Mouse (Mus musculus): ENCODE data around the gene Cdhr2.

The Cdhr2 gene

DNA sequence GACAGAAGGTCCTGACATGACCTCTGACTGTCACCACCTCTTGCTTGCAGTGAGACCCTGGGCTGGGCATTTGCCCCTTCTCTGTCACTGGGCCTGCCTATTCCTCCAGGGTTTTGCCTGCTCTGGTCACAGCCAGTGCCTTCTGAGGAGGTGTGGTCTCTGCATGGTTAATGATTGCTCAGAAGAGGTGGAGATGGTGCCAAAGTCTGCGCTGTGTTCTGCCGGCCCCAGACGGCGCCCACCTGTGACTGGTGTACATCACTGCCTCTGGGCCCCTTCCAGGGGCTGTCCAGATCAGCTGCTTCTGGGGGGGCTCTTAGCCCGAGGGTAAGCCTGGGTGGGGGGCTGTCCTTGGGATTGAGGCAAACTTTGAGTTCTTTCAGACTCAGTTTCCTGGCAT is at the start of gene Cdhr2:
Cdhr2 (plus strand) TSS at position 219 of the 400 bp plus-strand sequence.
- DNase-seq (ENCODE audit: low read depth, low spot score), result no peak

DNA sequence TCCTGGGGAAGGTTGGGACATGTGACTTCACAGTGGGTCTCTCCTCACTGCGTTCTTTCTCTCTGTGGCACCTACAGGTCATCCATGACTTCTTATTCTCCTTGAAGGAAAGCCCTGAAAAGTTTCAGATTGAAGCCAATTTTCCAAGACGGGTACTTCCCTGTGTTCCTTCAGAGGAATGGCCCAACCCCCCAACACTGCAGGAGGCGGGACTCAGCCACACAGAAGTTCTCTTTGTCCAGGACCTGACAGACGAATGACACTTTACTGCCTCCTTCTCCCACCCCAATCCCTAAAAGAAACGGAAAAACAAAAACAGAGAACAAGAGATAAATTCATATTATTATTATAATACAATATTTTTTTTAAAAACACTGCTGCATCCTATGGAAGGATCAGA is 40.4 kb upstream of the Cdhr2 start:
- no peak for DNase-seq (ENCODE audit: low read depth, low spot score)

DNA sequence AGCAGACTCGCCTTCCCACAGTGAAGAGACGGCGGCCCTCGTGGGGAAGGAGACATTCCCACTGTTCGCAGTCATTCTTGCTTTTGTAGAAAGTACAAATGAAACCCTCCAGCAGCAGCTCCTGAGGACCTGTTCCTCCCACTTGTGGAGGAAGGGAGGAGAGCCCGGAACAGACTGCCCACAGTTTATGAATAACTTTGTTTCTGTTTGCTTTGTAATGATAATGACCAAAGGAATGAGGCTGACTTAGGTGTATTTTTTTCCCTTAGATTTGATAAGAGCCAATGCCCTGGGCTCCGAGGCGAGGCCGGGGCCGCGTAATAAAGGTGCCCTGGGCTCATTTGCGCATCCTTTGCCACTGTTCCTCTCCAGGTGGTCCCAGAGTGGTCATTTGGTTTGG is 39.9 kb upstream of the Cdhr2 start:
- DNase-seq (ENCODE audit: low read depth, low spot score), result no peak

DNA sequence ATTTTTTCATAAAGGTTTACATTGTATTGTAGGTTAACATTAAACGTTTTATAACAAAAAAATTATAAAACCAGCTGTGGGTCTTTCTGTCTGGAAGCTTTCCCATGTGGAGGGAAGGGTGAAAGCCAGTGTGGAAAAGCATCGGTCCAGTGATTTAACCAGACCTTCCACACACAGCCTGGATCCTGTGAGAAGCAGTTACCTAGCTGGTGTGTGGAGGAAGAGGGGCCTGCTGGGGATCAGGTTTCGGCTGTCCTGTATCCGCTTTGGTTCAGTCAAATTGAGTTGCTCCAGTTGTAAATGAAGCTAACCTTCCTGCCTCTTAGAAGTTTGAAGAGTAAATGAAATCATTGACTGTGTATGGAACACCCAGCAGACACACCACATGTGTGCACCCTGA is 37.3 kb upstream of the Cdhr2 start:
- DNase-seq (ENCODE audit: low read depth, low spot score), result no peak

DNA sequence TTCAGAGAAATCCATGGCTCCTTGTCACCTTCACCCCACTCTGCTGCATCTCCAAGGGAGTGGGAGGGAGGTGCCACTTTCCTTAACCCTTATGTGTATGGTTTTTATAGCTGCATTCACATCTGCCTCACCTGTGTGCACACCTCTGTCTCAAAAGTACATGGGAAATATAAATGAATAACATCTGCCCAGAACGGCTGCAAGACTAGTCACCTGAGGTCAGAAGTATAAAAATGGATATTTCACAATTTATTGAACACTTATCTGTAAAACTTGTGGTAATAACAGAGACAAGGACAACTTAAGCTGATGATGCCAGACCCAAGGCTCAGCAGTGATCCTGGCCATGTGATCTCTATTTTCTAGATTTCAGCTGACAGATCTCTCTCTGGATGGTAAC is 36.8 kb upstream of the Cdhr2 start:
- DNase-seq (ENCODE audit: low read depth, low spot score), result no peak

DNA sequence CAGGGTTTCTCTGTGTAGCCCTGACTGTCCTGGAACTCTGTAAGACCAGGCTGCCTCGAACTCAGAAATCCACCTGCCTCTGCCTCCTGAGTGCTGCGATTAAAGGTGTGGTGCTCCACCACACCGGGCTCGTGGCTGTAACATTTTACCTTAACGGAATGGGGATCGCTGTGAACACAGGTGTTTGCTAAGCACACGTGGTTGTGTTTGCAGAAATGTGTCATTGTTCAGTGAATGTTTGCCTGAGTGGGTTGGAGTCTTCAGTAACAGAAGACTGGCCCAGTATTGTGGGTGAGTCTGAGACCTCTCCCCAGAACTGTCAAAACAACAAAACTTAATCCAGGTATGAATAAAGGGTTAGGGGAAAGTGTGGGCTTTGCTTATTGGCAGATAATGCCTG is 36.2 kb upstream of the Cdhr2 start:
- DNase-seq (ENCODE audit: low read depth, low spot score), result no peak

DNA sequence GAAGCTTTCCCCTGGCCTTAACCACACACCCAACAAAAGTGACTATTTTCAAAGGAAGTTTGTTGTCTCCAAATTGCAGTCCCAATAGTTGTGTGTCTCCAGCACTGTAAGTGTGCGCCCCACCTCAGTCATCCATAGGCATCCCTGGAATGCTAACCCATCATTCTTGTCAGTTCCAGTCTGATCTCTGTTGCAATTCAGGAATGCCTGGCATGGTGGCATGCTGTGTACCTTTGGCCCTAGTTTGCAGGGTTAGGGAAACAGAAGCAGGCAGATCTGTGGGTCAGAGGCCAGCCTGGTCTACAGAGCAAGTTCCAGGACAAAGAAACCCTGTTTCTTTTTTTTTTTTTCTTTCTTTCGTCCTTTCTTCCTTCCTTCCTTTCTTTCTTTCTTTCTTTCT is 30.8 kb upstream of the Cdhr2 start:
- DNase-seq (ENCODE audit: low read depth, low spot score), result peak; percentile 75

DNA sequence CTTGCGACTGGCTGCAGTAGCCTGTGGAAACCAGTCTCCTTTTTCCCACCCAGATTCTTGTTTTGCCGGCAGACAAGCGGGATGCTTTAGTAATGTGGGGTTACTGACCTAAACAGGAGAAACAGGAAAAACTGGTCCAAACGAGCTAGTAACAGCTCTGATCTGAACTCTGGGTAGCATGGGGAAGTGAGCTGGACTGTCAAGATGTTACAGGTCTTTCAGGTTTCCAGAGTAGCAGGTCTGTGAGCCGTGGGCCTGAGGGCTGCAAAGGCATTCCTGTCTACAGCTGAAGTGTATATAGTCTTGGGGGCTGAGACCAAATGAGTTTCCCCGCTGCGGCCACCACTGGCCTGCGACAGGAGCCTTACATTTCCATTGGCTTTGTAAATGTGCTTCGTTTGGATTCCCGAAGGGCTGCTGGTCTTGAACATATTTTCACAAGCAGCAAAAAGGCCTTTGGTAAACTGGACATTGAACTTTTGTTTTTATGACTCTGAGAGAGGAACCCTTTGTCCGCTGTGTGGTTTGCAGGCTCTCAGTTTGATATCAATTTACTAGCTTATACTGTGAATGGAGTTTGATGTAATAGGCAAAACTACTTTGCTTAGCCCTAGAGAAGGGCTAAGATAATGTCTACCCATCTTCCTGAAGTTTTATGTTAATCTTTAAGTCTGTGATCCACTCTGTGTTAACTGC is 25.2 kb upstream of the Cdhr2 start:
- no peak for DNase-seq (ENCODE audit: low read depth, low spot score)

DNA sequence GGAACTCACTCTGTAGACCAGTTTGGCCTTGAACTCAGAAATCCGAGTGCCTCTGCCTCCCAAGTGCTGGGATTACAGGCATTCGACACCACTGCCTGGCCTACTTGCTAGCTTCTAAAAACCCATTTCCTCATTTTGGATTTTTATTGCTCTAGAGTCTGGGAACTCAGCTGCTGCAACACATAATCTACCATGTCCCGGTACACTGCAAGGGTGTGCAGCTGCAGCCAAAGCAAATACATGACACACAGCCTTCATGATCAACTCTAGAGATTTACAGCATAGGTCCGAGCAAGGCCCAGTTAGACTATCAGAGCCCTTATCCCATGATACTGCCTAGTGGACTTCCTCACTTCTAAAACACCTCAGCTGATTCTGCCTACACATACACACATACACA is 23.0 kb upstream of the Cdhr2 start:
- DNase-seq (ENCODE audit: low read depth, low spot score), result no peak

DNA sequence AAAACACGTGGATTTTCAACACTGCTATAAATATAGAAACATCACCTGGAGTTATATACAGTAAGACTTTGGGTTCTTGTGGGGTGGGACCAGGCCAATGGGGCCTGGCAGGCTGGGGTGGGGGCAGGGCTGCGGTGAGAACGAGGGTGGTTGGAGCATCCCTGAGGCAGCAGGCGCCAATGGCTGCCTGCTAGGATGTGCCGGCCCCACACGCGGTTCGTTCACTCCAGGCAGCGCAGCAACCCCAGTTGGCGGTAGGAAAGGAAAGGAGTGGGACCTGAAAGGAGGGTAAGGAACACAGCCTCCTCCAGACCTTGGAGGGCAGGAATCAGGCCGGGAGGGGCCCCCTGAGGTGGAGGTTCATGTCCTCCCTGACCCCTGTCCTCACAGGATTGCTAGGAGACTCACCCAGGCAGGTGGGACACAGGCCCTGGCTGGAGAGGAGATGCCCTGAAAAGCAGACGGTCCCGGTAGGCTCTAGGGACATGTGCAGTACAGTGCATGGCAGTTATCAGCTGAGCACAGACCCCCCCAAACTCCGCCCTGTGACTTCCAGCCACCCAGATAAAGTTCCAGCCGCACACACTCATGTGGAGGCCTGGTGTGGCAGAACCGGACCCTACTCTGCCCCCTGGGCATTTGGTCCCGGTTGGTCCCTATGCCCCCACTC is 20.9 kb upstream of the Cdhr2 start:
- DNase-seq (ENCODE audit: low read depth, low spot score), result no peak

DNA sequence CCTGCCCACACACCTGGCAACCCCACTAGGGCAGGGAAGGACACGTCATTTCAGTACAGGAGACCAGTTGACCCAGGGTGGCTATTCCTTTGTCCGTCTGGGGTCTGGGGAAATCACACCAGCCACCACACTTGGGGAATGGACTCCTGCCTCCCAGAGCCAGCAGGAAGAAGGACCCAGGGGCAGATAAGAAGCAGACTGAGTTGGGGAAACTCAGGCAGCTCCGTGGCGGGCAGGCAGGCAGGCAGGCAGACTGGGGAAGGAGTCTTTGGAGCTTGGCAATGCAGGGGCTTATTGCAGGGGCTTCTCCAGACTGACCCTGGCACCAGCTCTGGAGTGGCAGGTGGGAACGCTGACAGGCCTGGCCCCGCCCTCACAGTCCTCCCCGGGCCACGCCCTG is 20.0 kb upstream of the Cdhr2 start:
- DNase-seq (ENCODE audit: low read depth, low spot score), result no peak

DNA sequence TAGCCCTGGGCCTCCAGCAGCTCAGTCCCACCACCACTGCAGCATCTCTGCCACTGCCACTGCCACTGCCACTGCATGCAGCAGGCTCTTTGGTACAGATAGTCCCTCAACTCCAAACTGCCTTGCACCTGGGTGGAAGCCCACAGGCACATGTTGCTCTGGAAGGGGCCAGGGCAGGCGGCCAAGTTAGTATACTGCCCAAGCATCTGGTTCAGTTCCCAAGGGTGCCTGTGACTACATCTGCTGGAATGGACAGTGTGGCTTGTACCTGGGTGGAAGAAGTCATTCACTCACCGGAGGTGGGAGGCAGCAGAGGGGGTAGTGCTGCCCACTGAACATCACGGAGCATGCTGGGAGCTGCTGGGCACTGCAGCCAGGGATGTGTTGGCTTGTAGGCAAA is 18.0 kb upstream of the Cdhr2 start:
- DNase-seq (ENCODE audit: low read depth, low spot score), result no peak

DNA sequence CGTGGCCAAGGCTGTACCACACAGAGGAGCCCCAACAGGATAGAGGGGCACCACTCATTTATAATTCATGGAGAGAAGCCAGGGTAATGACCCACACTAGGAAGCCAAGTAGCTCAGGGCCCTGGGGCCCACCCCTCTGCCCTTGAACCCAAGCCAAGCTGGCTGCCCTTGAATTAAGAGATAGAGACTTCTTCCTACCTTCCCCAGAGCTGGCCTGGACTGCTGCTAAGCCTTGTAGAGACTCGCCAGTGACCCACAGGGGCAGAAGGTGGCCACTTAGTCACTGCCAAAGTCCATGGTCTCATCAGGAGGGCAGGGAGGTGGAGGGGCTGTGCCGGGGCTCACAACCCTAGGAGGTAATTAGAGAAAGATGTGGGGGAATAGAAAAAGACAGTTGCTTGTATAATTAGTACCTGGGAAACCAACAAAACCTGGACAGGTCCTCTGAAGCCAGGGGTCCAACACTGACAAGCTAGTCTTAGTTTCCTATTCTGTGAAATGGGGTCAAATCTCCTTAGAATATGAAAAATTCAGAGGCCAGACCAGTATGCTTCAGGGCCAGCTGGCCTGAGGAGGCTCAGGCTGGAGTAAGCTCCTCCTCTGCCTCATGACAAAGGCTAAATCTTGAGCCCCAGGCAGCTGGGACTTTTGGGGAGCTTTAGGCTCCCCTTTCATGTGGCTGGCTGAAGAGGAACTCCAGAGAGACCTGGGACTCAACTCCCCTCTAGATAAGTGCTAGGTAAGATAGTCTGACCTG is 16.9 kb upstream of the Cdhr2 start:
- DNase-seq (ENCODE audit: low read depth, low spot score), result no peak

DNA sequence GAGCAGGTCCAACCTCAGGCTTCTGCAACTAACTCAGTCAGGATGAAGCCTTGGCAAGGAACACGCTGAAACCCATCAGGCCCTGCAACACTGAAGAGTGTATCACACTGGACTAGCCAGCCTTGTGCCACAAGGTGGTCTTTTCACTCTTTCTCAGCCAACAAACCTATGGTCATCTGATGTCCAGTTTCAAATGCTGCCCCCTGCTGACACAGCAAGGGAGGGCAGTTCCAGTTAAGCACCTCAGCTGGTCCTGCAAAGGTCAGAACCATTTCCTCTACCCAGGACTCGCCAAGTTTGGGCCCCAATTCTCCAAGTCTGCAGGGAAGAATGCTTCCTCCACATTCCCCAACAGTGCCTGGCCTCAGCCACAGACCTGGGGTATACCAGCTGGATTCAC is 16.1 kb upstream of the Cdhr2 start:
- DNase-seq (ENCODE audit: low read depth, low spot score), result peak; percentile 77

DNA sequence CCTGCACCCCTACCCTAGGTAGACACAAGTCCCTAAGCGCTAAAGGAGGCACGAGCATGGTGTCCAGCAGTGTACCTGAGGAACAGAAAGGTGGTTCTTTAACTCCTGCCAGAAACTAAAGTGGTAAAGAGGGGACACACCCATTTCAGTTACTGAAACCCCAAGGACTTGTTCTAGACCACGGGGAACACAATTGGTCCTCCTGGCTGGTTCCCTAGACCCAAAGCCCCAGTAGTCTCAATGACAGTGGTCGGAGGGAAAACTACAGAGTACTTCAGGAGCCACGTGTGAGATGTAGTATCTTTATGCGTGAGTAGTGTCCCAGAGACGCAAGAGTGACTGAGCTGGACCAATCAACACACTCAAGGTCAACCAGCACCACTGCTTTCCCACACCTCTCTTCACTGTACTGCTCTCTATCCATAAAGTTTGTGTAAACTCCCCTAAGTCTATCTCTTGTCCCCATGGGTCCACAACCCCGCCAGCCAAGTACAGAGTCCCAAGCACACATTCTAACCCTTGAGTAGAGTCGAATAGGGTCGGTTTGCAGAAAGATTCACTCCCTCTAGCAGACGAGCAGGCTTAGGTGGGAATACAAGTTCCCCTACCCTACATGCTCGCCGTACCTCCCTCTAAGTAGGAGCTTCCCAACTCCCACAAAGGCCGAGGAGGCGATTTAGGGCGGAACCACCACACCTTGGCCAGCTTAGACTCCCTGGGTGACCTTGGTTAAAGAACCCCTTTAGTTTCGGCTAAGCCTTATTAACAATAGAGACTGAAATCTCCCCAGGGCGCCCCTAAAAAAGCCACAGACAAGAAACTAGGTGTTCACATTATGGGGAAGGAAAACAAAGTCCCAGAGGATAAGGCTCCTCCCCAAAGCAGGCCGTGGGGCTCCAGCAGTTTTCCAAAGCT is 14.9 kb upstream of the Cdhr2 start:
- DNase-seq (ENCODE audit: low read depth, low spot score), result peak; percentile 42

DNA sequence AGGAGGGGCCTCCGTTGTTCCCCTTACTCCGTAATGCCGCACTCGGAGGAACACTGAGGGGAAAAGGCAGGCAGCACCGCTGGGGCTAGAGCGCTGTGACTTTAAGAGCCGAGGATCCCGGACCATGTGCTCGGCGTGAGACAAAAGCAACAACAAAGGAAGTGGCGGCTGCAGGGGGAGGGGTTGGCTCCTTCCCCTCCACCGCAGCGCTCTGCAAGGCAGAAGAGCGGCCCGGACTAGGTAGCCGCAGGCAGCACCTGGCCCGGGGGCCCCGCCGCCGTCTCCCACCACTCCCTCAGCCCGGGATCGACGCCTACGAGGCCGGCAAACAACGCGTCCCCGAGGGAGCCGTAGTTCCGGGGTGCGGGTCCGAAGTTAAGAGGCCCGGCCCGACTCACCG is 14.2 kb upstream of the Cdhr2 start:
- peak; percentile 75 for DNase-seq (ENCODE audit: low read depth, low spot score)

DNA sequence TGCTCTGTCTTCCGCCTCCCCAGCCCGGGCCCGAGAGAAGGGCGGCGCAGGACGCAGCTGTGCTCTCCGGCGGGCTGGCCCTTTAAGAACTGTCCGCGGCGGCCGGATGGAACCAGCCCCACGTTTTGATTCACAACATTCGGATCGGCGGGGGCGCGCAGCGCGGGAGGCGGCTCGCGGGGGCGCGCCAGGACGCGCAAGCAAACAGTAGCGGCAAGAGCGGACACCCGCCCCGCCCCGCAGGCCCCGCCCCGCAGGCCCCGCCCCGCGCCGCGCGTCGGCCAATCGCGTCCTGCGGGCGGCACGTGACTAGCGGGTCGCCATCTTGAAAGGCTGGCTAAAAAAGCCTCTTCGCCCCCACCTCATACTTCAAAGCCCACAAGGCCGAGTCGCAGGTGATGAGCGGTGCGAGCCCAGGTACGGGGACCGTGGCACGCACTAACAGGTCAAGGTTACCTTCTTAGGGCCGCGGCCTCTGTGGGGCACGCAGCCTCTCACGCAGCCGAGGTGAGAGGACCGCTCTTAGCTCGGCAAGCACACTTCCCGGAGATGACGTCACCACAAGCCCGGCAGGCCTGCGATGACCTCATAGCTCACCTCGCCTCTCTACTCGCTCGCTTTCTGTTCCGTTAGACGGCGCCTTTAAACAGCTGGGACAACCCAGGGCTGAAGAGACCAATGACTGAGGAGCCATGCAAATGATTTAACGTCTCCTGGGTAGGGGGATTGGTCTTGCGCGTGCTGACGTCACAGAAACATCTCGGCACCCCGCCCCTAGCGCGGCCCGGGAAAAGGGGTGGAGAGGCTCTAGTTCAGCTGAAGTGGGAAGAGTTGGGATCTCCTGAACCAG is 13.5 kb upstream of the Cdhr2 start:
- peak; percentile 96 for DNase-seq (ENCODE audit: low read depth, low spot score)

DNA sequence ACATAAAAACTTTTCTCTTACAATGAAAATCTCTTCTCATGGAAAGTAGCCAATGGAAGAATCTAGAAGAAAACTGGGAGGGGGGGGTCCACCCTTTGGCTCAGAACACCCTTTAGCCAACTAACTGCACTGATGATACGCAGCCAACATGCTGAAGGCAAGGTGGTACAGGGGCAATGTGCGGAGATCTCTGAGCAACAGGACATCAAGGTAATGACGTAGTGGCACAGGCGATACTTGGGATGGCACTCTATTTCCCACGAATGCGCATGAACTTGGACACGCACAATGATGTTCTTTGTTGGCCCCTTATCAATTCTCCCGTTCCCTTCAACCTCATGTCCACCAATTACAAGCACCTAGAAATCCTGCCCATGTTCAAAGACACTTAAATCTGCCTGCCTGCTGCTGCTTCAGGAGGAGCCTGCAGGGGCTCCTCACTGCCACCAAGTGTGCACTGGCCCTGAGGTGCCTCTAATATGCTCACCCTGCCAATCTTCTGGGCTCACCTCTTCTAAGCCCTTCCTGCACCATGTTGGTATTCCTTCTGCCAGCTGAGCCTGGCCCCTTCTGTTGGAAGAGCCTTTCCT is 11.0 kb upstream of the Cdhr2 start:
- DNase-seq (ENCODE audit: low read depth, low spot score), result no peak

DNA sequence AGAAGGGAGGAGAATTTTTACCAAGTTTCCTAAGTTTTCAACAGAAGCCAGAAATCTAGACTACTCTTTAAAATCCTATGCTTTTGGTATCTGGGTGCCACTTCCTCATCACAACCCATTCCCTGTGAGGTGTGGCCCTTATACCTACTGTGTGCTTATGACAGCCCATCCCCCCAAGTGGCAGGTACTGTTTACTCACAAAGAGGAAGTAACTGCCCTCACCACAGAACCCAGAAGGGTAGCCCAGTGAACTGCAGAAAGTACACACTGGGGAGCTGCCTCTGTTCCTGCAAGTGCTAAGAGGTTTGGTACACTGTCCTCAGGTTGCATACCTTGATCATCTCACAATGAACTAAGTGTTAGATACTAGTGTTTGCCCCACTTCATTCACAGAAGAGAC is 9.5 kb upstream of the Cdhr2 start:
- no peak for DNase-seq (ENCODE audit: low read depth, low spot score)

DNA sequence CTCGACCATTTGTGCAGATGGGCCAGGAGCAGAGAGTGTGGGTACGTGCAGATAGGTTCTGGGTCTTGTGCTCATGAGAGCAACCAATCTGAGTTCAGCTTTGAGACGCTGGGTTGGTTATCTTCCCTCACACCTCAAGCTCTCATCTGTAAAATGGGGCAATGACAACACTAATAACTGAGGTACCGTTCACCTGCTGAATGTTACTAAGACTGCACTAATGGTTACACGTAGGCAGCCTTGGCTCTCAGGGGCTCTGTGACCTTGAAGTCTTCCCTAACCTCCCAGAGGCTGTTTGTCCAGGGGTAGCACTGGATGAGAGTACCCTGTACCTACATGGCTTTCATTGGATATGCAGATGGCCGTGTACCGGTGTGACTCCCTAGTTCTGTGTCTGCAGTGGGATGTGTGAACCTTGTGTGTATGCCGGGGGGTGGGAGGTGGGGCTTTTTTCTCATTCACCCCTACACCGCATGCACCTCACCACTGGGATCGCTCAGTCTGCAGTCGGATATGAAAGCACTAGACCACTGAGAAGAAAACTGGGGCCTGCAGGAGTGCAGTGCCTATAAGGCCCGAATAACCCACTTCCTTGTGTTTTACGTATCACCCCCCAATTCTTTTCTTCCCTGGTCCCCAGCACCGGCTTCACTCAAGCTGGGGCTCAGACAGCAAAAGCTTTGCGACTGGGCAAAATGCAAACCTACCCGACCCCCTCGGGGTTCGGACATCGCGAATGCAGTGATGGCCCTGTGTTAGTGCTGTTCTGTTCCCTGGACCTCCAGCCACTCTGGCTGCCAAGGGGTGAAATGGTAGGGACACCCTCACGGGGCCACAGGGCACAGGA is 8.3 kb upstream of the Cdhr2 start:
- peak; percentile 27 for DNase-seq (ENCODE audit: low read depth, low spot score)

All from 3T3-L1 (cell line).